Mouse (Mus musculus) MEL (cell line): ENCODE results near the gene Madcam1.
A peak's percentile ranks its signal among the peaks of the same experiment; 100 is the strongest.

Experiments
- CTCF ChIP-seq, 3 experiments: IDR thresholded peaks in 2 of 3; conservative IDR thresholded peaks in 1 of 3; 2 replicates each; pipeline ENCODE4 v1.5.1; 2011 to 2012; ENCODE audit warnings: low read length in 3 of 3, low read depth in 2 of 3, mild to moderate bottlenecking in 2 of 3, improper control_type of control experiment in 1 of 3, inconsistent platforms in 1 of 3, mixed read lengths in 1 of 3, moderate library complexity in 1 of 3; ENCODE audit not compliant: control insufficient read depth in 1 of 3, insufficient read depth in 1 of 3, poor library complexity in 1 of 3, severe bottlenecking in 1 of 3
- EP300 ChIP-seq, 2 experiments: IDR thresholded peaks; 2 replicates each; pipeline ENCODE4 v1.6.1; 2011; ENCODE audit warnings: improper control_type of control experiment in 2 of 2, low read length in 2 of 2, low read depth in 1 of 2, mild to moderate bottlenecking in 1 of 2
- HCFC1 ChIP-seq: IDR thresholded peaks from 2 replicates; pipeline ENCODE4 v1.6.1; 2012; ENCODE audit warnings: low read depth, mild to moderate bottlenecking, inconsistent platforms, low read length, improper control_type of control experiment, moderate library complexity
- JUND ChIP-seq: IDR thresholded peaks from 2 replicates; pipeline ENCODE4 v1.6.1; 2011; ENCODE audit warnings: low read depth, mild to moderate bottlenecking, improper control_type of control experiment, low read length
- MYC ChIP-seq: IDR thresholded peaks from 2 replicates; pipeline ENCODE4 v1.6.1; 2011; ENCODE audit warnings: low read depth, mild to moderate bottlenecking, low read length, improper control_type of control experiment, moderate library complexity
- POLR2A ChIP-seq, 2 experiments: IDR thresholded peaks; 2 replicates each; pipeline ENCODE4 v1.6.1; 2011 to 2012; ENCODE audit warnings: low read length in 2 of 2, mild to moderate bottlenecking in 2 of 2, control low read depth in 1 of 2, improper control_type of control experiment in 1 of 2, low read depth in 1 of 2, moderate library complexity in 1 of 2; ENCODE audit not compliant: control insufficient read depth in 1 of 2, insufficient read depth in 1 of 2, poor library complexity in 1 of 2
- ZC3H11A ChIP-seq: IDR thresholded peaks from 2 replicates; pipeline ENCODE4 v1.6.1; 2012; ENCODE audit warnings: low read depth, mild to moderate bottlenecking, inconsistent platforms, low read length, improper control_type of control experiment

DNA sequence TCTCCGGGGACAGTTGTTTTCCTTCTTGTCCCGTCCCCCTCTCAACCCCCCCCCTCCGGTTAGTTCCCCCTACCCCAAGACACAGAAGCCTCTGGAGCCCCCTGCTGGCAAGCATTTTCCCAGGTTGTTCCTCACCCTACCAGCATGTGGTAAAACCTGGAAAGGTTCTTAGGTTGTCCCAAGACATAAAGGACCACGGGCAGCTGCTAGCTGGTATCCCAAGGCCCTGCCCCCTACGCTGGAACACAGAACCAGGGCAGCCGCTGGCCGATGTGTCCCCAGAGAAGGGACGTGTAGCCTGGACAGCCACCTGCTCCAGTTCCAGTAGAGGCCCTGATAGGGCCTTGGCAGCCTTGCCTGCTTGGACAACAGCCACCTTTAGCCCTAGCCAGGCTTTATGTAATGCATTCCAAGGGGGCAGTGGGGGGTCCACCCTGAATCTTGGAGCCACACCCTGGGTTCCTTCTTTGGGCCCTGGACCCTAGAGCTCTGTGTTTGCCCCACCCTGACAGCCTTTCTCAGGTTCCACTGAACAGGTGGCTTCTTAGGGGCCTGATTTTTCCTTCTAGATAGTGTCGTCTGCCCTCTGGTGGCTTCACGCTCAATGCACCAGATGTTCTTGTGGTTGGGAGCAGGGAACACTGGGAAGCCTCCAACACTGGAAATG lies 18.7 kb downstream of the Madcam1 start:
- TF ChIP-seq POLR2A (IDR thresholded peaks at IDR 0.05; ENCODE audit: control insufficient read depth in 1 of 2, insufficient read depth in 1 of 2, low read depth in 1 of 2, low read length in 2 of 2, poor library complexity in 1 of 2), result no peak; a peak in 1 of 4 replicates
- TF ChIP-seq HCFC1, result no peak
- TF ChIP-seq CTCF (IDR thresholded peaks at IDR 0.05 in 2 of 3, conservative IDR thresholded peaks at IDR 0.05 in 1 of 3; ENCODE audit: control insufficient read depth in 1 of 3, insufficient read depth in 1 of 3, low read depth in 2 of 3, low read length in 3 of 3, poor library complexity in 1 of 3, severe bottlenecking in 1 of 3), result peak; percentile 39 to 57 (median 49); a peak in 5 of 6 replicates
- TF ChIP-seq MYC, result peak; percentile 12; the same call in 1 of the 2 replicates
- TF ChIP-seq EP300 (IDR thresholded peaks at IDR 0.05; ENCODE audit: low read depth in 1 of 2, low read length in 2 of 2), result no peak
- TF ChIP-seq ZC3H11A, result no peak
- no peak for TF ChIP-seq JUND
